Mouse (Mus musculus): ENCODE measurements at regions not wholly inside any gene's neighbourhood (a gene's known extent, or its start where the extent isn't known, plus 50 kb on each side); places are given as distances from the start of the nearest gene placed in this dataset.

GRCm38 (mm10) chr5:28919296-28920063, 276.3 kb upstream of the Rnf32 start:
- in situ Hi-C loops (cut with MboI, MseI) = no loop called here

DNA sequence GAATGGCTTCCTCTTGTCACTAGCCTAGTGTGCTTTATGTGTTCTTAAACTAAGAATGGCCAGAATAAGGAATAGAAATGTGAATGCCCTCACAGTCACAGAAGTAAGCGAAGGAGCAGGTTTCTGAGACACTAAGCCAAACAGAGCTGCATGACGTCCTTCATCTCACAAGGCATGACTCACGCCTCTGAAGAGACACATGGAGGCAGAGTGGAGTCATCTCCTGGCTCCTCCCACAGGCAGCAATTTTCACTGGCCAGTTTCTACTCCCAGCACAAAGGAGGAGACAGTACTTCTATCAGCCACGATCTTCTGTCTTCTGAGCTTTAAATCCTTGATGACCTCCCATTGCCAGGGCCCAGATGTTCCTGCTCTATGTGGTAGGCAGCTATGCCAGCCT, 291.3 kb upstream of the Rnf32 start:
- in situ Hi-C loops (cut with MboI, MseI) = no loop called here

- in situ Hi-C loops (cut with MboI, MseI) = no loop called here
Measured at GRCm38 (mm10) chr5:28903805-28904320, 291.9 kb upstream of the Rnf32 start.

GRCm38 (mm10) chr5:28892703-28893249, 303.0 kb upstream of the Rnf32 start:
- in situ Hi-C loops (cut with MboI, MseI) = no loop called here

DNA sequence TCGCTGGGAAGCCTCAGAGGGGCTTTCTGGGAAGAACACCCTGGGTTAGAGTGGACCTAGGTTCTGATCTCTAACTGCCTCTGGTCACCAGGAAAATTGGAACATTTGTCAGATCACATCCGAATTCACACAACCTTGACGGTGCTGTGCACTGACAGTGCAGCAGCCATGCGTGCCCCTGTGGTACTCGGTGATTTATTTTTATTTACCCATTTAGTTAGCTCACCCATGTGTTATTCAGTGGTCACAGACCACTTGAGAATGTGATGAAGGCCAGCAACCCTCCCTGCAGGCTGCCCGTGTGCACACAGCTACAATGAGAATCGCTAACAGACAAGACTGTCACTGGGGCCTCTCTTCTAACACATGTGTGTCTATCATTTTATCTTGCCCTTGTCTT, 303.8 kb upstream of the Rnf32 start:
- in situ Hi-C loops (cut with MboI, MseI) = no loop called here

- in situ Hi-C loops (cut with MboI, MseI) = no loop called here
Measured at GRCm38 (mm10) chr5:28884746-28885365, 310.9 kb upstream of the Rnf32 start.

GRCm38 (mm10) chr5:28876199-28876598, 319.6 kb upstream of the Rnf32 start:
- in situ Hi-C loops (cut with MboI, MseI) = no loop called here

GRCm38 (mm10) chr5:28873600-28874265, 322.1 kb upstream of the Rnf32 start:
- in situ Hi-C loops (cut with MboI, MseI) = no loop called here

- in situ Hi-C loops (cut with MboI, MseI) = loop anchor here (5.0 kb wide), 1 partner anchor 308 kb away; no protein-coding TSS in a partner anchor
Measured at GRCm38 (mm10) chr5:28859604-28860371, 336.0 kb upstream of the Rnf32 start.

GRCm38 (mm10) chr5:28838141-28838925, 357.5 kb upstream of the Rnf32 start:
- in situ Hi-C loops (cut with MboI, MseI) = no loop called here

- in situ Hi-C loops (cut with MboI, MseI) = no loop called here
Measured at GRCm38 (mm10) chr5:28819091-28819490, 352.0 kb upstream of the Shh start.

- in situ Hi-C loops (cut with MboI, MseI) = no loop called here
Measured at GRCm38 (mm10) chr5:28807950-28808349, 340.9 kb upstream of the Shh start.

DNA sequence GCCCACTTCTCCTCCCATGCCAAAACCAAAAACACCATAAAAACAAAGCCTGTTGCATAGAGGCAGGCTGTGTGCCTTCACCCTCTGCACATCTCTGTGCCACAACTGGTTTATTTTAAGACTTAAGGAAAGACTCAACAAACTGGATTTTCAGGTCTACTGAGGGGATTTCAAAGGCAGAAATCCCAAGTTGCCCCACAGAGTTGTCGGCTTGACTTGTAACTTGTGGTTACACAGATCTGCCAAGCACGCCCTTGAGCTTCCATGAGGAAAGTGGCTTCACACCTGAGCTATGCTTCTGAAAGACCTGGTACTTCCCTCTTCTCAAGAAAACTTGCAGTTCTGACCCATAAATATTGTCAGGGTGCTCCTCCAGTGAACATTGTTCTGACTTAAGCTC, 332.4 kb upstream of the Shh start:
- in situ Hi-C loops (cut with MboI, MseI) = no loop called here

- in situ Hi-C loops (cut with MboI, MseI) = no loop called here
Measured at GRCm38 (mm10) chr5:28798361-28798760, 331.3 kb upstream of the Shh start.

GRCm38 (mm10) chr5:28795130-28795758, 328.2 kb upstream of the Shh start:
- in situ Hi-C loops (cut with MboI, MseI) = no loop called here

- in situ Hi-C loops (cut with MboI, MseI) = no loop called here
Measured at GRCm38 (mm10) chr5:28793781-28794180, 326.7 kb upstream of the Shh start.

- in situ Hi-C loops (cut with MboI, MseI) = no loop called here
Measured at GRCm38 (mm10) chr5:28785347-28786060, 318.4 kb upstream of the Shh start.

DNA sequence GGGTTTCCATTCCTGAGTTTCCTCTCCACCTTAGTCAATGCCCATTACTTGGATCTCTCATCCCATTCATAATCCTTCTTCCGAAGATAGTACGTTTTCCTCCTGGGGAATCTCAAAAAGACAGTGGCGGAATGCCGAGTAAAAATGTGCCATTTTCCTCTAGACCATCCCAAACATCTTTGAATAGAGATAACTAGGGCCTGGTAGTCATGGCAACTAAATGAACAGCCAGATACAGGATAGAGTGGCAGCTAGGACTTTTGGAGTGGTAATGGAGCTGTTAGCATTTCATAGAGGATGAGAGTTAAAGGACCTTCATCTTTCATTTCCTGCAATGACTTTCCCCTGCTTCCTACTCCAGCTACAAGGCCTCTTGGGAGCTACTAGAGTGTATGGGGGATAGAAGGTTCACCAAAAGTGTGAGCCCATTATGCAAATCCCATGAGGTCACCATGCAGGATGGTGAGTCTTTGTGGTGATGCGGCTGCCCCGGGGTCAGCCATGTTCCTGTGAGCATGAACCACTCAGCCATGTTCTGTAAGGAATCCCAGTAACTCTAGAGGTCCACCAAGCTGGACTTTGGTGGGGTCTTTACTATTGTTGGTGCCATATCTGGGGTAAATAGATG, 317.4 kb upstream of the Shh start:
- in situ Hi-C loops (cut with MboI, MseI) = no loop called here

All from T-helper 1 cell (primary cell).